Mouse (Mus musculus) central nervous system, embryonic 14 days (tissue): Measurements from ENCODE around the gene Hist1h3g. TPM values are rescaled to one million over a fixed set of nuclear protein-coding genes. Genes with fewer than 3 reads are reported as not detected.

Experiments used
- polyA plus RNA-seq: library from polyadenylated mRNA; depleted of rRNA; stranded (reverse); fragments of >200 nt; gene quantifications from 2 replicates; pipeline ENCODE4 v1.2.3, GENCODE M21; 2012; rRNA removed

The Hist1h3g gene
- polyA plus RNA-seq, 1 experiment, result 25.3 TPM

Other genes starting within 250 kb of the Hist1h3g start
- 22.2 and 24.3 TPM in 2 replicates for gene Zfp322a, start 166.2 kb upstream of the Hist1h3g start, polyA plus RNA-seq
- gene Abt1, start 111.6 kb upstream of the Hist1h3g start, polyA plus RNA-seq, result 8.5 and 9.1 TPM in 2 replicates
- 0.06 and 0.07 TPM in 2 replicates for gene Btn1a1, start 69.5 kb upstream of the Hist1h3g start, polyA plus RNA-seq
- 0.04 and 0.11 TPM in 2 replicates for gene Btn2a2, start 46.6 kb upstream of the Hist1h3g start, polyA plus RNA-seq
- 14.7 and 20.5 TPM in 2 replicates for gene Hist1h4h, start 4.4 kb upstream of the Hist1h3g start, polyA plus RNA-seq
- gene Hist1h2af, start 1.5 kb upstream of the Hist1h3g start, polyA plus RNA-seq, result 187 and 225 TPM in 2 replicates
- 2.4 and 4.0 TPM in 2 replicates for gene Hist1h2bh, start 8.0 kb downstream of the Hist1h3g start, polyA plus RNA-seq
- 2.5 and 3.5 TPM in 2 replicates for gene Hist1h3f, start 8.6 kb downstream of the Hist1h3g start, polyA plus RNA-seq
- gene Hist1h4f, start 16.2 kb downstream of the Hist1h3g start, polyA plus RNA-seq, result 10.2 and 14.3 TPM in 2 replicates
- gene Hist1h1d, start 17.8 kb downstream of the Hist1h3g start, polyA plus RNA-seq, result 0.30 and 0.45 TPM in 2 replicates
- gene Hist1h3e, start 26.9 kb downstream of the Hist1h3g start, polyA plus RNA-seq, result 20.2 and 31.1 TPM in 2 replicates
- gene Hist1h2ae, start 35.8 kb downstream of the Hist1h3g start, polyA plus RNA-seq, result 9.2 and 10.5 TPM in 2 replicates
- gene Hist1h2bg, start 36.0 kb downstream of the Hist1h3g start, polyA plus RNA-seq, result 17.6 and 25.1 TPM in 2 replicates
- 7.5 and 10.9 TPM in 2 replicates for gene Hist1h2bf, start 38.8 kb downstream of the Hist1h3g start, polyA plus RNA-seq
- gene Hist1h2ad, start 39.0 kb downstream of the Hist1h3g start, polyA plus RNA-seq, result 4.5 and 5.4 TPM in 2 replicates
- 14.9 and 24.5 TPM in 2 replicates for gene Hist1h3d, start 40.3 kb downstream of the Hist1h3g start, polyA plus RNA-seq
- gene Hist1h4d, start 46.2 kb downstream of the Hist1h3g start, polyA plus RNA-seq, result 6.8 and 9.8 TPM in 2 replicates
- 2.1 and 2.5 TPM in 2 replicates for gene Hist1h2be, start 85.7 kb downstream of the Hist1h3g start, polyA plus RNA-seq
- gene Hist1h1e, start 87.1 kb downstream of the Hist1h3g start, polyA plus RNA-seq, result 5.2 and 7.1 TPM in 2 replicates
- 1.2 and 1.3 TPM in 2 replicates for gene Hist1h2ac, start 148.5 kb downstream of the Hist1h3g start, polyA plus RNA-seq
- 25.7 and 29.8 TPM in 2 replicates for gene Hist1h2bc, start 148.8 kb downstream of the Hist1h3g start, polyA plus RNA-seq
- 0.16 TPM in 1 of 2 replicates, not detected in the other for gene Hist1h1t, start 160.4 kb downstream of the Hist1h3g start, polyA plus RNA-seq
- gene Hist1h4c, start 163.0 kb downstream of the Hist1h3g start, polyA plus RNA-seq, result 7.0 and 8.6 TPM in 2 replicates
- 2.3 and 2.4 TPM in 2 replicates for gene Hfe, start 175.4 kb downstream of the Hist1h3g start, polyA plus RNA-seq
- gene Hist1h1c, start 203.4 kb downstream of the Hist1h3g start, polyA plus RNA-seq, result 12.2 and 12.7 TPM in 2 replicates
- gene Hist1h3c, start 210.2 kb downstream of the Hist1h3g start, polyA plus RNA-seq, result 19.7 and 29.1 TPM in 2 replicates
- gene Hist1h2bb, start 211.3 kb downstream of the Hist1h3g start, polyA plus RNA-seq, result 6.1 and 9.8 TPM in 2 replicates
- gene Hist1h2ab, start 215.7 kb downstream of the Hist1h3g start, polyA plus RNA-seq, result 24.0 and 28.7 TPM in 2 replicates
- gene Hist1h3b, start 216.8 kb downstream of the Hist1h3g start, polyA plus RNA-seq, result 26.1 and 47.9 TPM in 2 replicates
- 20.0 and 24.9 TPM in 2 replicates for gene Hist1h4b, start 221.6 kb downstream of the Hist1h3g start, polyA plus RNA-seq
- 8.6 and 12.5 TPM in 2 replicates for gene Hist1h4a, start 225.8 kb downstream of the Hist1h3g start, polyA plus RNA-seq
- gene Hist1h3a, start 227.0 kb downstream of the Hist1h3g start, polyA plus RNA-seq, result 15.6 and 21.5 TPM in 2 replicates
- 3.5 and 4.3 TPM in 2 replicates for gene Hist1h1a, start 228.2 kb downstream of the Hist1h3g start, polyA plus RNA-seq
- 0.02 TPM in 1 of 2 replicates, not detected in the other for gene Trim38, start 234.5 kb downstream of the Hist1h3g start, polyA plus RNA-seq